Mouse (Mus musculus): ENCODE results near the gene Doxl2.

DNA sequence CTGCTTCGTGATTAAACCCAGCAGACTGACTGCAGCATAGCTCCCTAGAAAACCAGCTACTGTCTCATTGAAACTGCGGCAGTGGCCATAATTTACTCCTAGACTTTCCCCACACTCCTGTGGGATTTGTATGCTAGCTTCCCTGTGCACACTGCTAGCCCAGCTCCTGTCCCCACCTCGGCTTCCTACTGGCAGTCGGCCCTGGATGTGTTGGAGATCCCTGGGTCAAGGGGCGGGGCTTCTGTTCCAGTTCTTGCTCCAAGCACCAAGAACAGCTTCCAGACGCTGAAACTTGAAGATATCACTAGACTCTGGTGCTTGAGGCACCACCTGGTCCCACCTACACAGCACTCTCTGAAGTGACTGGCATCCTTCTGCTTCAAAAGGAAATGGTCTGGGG lies 23.4 kb downstream of the Doxl2 start:
- TF ChIP-seq CTCF (IDR thresholded peaks at IDR 0.05; ENCODE audit: insufficient read depth, low read depth, low read length) (no peak), POLR2A (IDR thresholded peaks at IDR 0.05; ENCODE audit: insufficient read depth, low read depth, low read length) (no peak)

All from olfactory bulb, adult 2 months (tissue).